In genomic region chr4:41149891-41150290, GRCm38 (mm10) we compare ENCODE assay signal across 16 mouse cellular contexts. TPM values are rescaled to one million over a fixed set of nuclear protein-coding genes. Genes with fewer than 3 reads are reported as not detected.
"Had no signal": no experiment of that assay in that cellular context is flagged by ENCODE, and none has a peak within 500 bp of the region (broad histone marks: within the 10 kb centered on the region; RNA-seq: fewer than 3 reads in every experiment).

No protein-coding gene starts in this region.

- H3K4me3 ChIP-seq: lung, embryonic 15.5 days; megakaryocyte, embryonic 14.5 days; midbrain, embryonic 13.5 days; midbrain, embryonic 15.5 days; neural tube, embryonic 12.5 days; stomach, embryonic 15.5 days had no signal

- H3K27ac ChIP-seq: lung, embryonic 15.5 days; macrophage; midbrain, embryonic 13.5 days; midbrain, embryonic 15.5 days; neural tube, embryonic 12.5 days; stomach, embryonic 15.5 days; stomach, postnatal 0 days had no signal

- DNase-seq: lung, adult 2 months; lung, postnatal 14 days; lung, postnatal 36 days; right cerebral cortex, postnatal 14 days; thymus, adult 2 months; thymus, postnatal 25 days; thymus, postnatal 4 days had no signal

- H3K36me3 ChIP-seq: lung, embryonic 15.5 days; midbrain, embryonic 13.5 days; midbrain, embryonic 15.5 days; neural tube, embryonic 12.5 days had no signal

- H3K9ac ChIP-seq: lung, embryonic 15.5 days; midbrain, embryonic 13.5 days; midbrain, embryonic 15.5 days; neural tube, embryonic 12.5 days; stomach, embryonic 15.5 days had no signal

- H3K4me1 ChIP-seq: lung, embryonic 15.5 days; midbrain, embryonic 15.5 days; neural tube, embryonic 12.5 days; stomach, embryonic 15.5 days had no signal

- H3K27me3 ChIP-seq: lung, embryonic 15.5 days; megakaryocyte, embryonic 14.5 days; midbrain, embryonic 13.5 days; midbrain, embryonic 15.5 days; neural tube, embryonic 12.5 days; stomach, embryonic 15.5 days had no signal

- H3K9me3 ChIP-seq: lung, embryonic 15.5 days; megakaryocyte, embryonic 14.5 days; midbrain, embryonic 13.5 days; midbrain, embryonic 15.5 days; neural tube, embryonic 12.5 days; stomach, embryonic 15.5 days had no signal

RNA-seq across cellular contexts. Expression of gene Aqp3, which starts 51.9 kb away (rescaled TPM):
- total RNA-seq: megakaryocyte progenitor cell, adult 5-6 weeks had no signal
- polyA plus RNA-seq: macrophage had no signal
